Mouse (Mus musculus): ENCODE measurements around the gene Acss2. TPM values are rescaled to one million over a fixed set of nuclear protein-coding genes. Genes with fewer than 3 reads are reported as not detected.

The Acss2 gene
- polyA plus RNA-seq (2015; fragmentation: Nextera tagmentation; extraction: Ambion mirVana): 26.9 and 28.5 TPM in 2 replicates

DNA sequence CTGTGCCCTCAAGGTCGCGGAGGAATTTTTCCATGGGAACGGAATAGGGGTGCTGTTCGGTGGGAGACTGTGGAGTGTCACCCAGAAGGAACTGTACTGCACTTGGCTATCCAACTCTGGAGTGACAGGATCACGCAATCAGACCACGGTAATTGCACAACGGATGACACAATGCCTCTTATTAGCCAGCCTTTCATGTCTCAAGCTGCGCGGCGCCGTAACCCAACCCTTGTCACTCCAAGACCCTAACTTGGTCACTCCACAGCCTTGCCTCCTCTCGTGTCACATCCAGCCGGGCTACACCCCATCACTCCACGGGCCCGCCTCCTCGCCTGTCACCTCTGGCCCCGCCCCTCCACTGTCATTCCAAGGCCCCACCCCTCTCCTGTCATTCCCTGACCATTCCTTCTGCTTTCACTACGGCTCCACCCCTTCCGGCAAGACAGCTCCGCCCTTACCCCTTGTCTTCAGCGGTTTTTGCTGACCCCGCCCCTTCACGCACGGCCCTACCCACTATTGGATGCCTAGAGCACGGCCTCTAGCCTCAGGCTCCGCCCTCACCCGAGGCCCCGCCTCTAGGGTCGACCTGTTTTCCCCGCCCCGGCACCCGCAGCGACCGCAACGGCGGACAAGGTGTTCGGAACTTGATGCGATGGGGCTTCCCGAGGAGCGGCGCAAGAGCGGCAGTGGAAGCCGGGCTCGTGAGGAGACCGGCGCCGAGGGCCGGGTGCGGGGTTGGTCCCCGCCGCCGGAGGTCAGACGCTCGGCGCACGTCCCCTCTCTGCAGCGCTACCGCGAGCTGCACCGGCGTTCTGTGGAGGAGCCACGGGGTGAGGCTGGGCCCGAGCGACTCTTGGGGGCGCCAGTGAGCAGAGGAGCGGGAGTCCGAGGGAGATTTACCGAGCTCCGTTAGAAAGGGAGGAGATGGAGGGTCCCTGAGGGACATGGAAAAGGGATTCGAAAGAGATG is at the start of gene Acss2, which contains the start of gene Ggt7:
Acss2 (plus strand) TSS at position 494 of the 969 bp plus-strand sequence.
Ggt7 (minus strand) TSS at position 783 of the 969 bp plus-strand sequence.
- no peaks in the 10 kb centered on the region for H3K9me3 ChIP-seq
- no peaks in the 10 kb centered on the region for H3K36me3 ChIP-seq
- peaks cover 36% of the 10 kb centered on the region for H3K4me1 ChIP-seq (replicated peaks)
- H3K4me3 ChIP-seq: peak within 1 kb of the TSS; percentile 90
- H3K27ac ChIP-seq (replicated peaks): peak within 1 kb of the TSS; percentile 86
- 3% methylated on average over 70 of the region's 70 CpGs for WGBS
- peak within 1 kb of the TSS; percentile 81 for H3K4me2 ChIP-seq
- peak; percentile 99 for ATAC-seq (ENCODE audit: low FRiP score, low read depth)
- no peaks in the 10 kb centered on the region for H3K27me3 ChIP-seq
- H3K9ac ChIP-seq: peak within 1 kb of the TSS; percentile 72

DNA sequence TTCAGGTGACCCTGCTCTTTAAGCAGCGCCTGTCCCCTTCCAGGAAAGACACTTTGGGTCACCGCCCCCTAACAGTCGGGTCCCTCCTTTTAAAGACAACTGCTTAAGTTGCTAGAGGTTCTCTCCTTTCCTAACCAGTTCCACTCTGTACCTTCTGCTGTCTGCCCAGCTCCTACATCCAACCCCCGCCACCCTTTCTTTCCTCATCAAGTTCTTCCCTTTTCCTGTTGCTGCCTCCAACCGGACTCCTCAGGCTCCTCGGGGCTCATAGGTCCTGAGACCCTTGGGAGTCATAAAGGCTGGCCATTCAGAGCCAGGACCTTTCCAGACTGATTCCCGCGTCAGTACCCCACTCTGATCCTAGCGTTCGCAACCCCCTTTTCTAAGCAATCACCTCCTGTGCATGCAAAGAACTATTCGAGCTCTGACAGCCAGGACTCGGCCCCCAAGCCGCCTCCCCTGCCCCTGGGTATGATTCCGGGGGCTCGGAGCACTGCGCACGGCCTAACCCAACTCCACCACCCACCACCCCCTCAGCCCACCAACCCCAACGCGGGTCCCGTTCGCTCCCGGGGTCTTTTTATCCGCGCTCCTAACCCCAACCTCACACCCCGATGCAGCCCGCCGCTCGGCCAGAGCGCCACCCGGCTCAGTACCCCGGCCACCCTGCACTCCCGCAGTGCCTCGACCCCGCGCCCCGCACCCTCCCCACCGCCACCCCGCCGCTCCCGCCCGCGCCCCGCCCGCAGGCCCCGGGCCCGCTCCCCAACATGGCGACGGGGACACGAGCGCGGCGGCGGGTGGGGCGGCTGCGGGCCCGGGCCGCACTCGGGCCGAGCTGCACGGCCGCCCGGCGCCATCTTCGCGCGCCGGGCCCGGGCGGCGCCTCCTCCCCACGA is 44.8 kb upstream of the Acss2 start:
- Histone ChIP-seq H3K4me1 (replicated peaks) (peaks cover 36% of the 10 kb centered on the region), H3K9me3 (no peaks in the 10 kb centered on the region), H3K27me3 (no peaks in the 10 kb centered on the region), H3K4me2 (peak overlapping the region; percentile 81), H3K4me3 (peak overlapping the region; percentile 92), H3K27ac (replicated peaks) (peak overlapping the region; percentile 96), H3K9ac (peak overlapping the region; percentile 99), H3K36me3 (no peaks in the 10 kb centered on the region)
- WGBS: under 1% methylated on average over 58 of the region's 71 CpGs
- ATAC-seq (ENCODE audit: low FRiP score, low read depth): peak; percentile 67

DNA sequence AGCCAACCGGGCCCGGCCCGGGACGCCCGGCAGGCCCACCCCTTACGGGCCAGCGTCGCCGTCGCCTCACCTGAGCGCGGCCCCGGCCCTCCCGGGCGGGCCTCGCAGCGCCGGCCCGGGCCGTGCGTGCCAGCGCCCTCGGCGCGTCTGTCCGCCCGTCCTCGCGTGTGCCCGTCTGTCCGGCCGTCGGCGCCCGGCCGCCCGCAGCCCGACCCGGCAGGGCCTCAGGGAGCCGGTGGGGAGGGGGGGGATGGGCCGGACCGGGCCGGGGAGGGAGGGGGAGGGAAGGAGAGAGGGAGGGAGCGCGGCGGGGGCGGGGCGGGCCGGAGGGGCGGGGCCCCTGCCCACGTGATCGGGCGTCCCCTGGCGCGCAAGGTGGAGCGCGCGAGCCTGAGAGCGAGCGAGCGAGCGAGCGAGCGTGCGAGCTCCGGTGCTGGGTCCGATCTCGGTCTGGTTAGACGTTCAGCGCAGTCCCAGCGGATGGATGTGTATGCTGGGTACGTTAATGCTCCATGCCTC is 44.1 kb upstream of the Acss2 start, which contains the start of gene Ncoa6:
Ncoa6 (minus strand) TSS at position 325 of the 519 bp plus-strand sequence.
- 0% methylated on average over 47 of the region's 72 CpGs for WGBS
- H3K9ac ChIP-seq: peak within 1 kb of the TSS; percentile 99

DNA sequence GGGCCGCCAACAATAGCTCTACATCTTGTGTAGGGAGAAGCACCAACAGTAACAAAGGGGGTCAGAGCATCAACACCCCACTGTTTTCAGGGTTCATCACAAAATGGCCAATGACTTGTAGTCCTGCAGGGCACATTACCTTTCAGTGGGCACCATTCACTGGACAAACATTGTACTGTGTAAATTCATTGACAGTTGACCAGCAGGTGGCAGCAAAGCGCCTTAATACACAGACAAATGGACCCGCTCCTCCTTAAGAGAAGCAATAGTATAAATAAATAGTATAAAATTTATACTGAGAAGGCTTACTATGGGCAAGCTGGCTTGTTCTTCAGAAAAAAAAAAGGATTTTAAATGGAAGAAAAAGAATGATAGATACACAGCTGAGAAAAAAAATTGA is 35.7 kb upstream of the Acss2 start:
- WGBS: 41% methylated on average over 3 of the region's 3 CpGs
- Histone ChIP-seq H3K4me3 (no peak overlapping the region), H3K27me3 (no peaks in the 10 kb centered on the region), H3K27ac (replicated peaks) (no peak overlapping the region), H3K36me3 (no peaks in the 10 kb centered on the region), H3K4me2 (no peak overlapping the region), H3K9ac (no peak overlapping the region), H3K4me1 (replicated peaks) (no peaks in the 10 kb centered on the region), H3K9me3 (0 out of 2 replicates have a peak, but pooled peaks cover 3% of the 10 kb centered on the region)
- no peak for ATAC-seq (ENCODE audit: low FRiP score, low read depth)

More for the DNA sequence above, 44.1 kb upstream of the Acss2 start, which contains the start of gene Ncoa6:
- peak within 1 kb of the TSS; percentile 81 for H3K4me2 ChIP-seq
- H3K27me3 ChIP-seq: no peaks in the 10 kb centered on the region
- ATAC-seq (ENCODE audit: low FRiP score, low read depth): peak; percentile 84
- H3K4me1 ChIP-seq (replicated peaks): peaks cover 36% of the 10 kb centered on the region
- peak within 1 kb of the TSS; percentile 92 for H3K4me3 ChIP-seq
- H3K27ac ChIP-seq (replicated peaks): peak within 1 kb of the TSS; percentile 96
- no peaks in the 10 kb centered on the region for H3K36me3 ChIP-seq
- H3K9me3 ChIP-seq: no peaks in the 10 kb centered on the region

DNA sequence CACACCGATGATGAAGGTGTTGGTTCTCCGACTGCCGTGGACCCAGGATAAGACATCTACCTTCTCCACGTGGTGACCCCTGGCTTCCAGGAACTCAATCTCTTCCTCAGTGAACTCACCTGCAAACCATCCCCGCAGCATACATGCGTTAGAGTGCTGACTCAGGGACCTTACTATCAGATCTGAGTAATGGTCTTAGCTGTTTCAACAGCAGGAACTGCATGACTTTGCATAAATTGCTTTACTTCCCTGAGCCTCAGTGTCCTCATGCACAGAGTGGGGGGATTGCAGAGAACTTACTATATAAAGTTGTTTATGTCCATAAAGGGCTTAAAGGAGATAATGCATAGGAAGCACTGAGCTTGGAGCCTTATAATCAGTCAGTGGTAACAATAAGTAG is 26.8 kb upstream of the Acss2 start:
- ATAC-seq (ENCODE audit: low FRiP score, low read depth): no peak
- Histone ChIP-seq H3K4me1 (replicated peaks) (no peaks in the 10 kb centered on the region), H3K9me3 (no peaks in the 10 kb centered on the region), H3K4me2 (no peak overlapping the region), H3K36me3 (peaks cover 34% of the 10 kb centered on the region; the same call in 1 of the 2 replicates), H3K9ac (no peak overlapping the region), H3K27ac (replicated peaks) (no peak overlapping the region), H3K27me3 (no peaks in the 10 kb centered on the region), H3K4me3 (no peak overlapping the region)
- 94% methylated on average over 6 of the region's 6 CpGs for WGBS

DNA sequence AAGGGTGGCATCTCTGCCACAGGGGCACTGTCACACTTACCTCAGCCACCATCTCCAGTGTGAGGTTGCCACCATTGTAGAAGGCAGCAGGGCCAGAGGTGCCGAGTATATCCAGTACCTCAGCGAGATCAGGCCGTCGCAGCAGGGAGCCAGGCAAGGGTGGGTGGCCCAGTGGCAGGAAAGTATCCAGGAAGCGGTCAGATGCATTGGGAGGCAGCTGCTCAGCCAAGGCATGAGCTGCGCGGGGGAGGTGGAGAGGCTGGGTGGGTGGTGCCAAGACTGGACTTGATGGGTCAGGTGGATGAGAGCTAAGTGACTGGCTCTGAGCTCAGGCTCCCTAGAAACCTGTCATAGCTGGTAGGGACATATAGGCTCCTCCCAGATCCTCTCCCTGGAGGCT is 15.2 kb upstream of the Acss2 start:
- no peaks in the 10 kb centered on the region for H3K9me3 ChIP-seq
- H3K4me2 ChIP-seq: no peak overlapping the region
- H3K9ac ChIP-seq: no peak overlapping the region
- H3K36me3 ChIP-seq: peaks cover 40% of the 10 kb centered on the region
- no peaks in the 10 kb centered on the region for H3K4me1 ChIP-seq (replicated peaks)
- H3K27me3 ChIP-seq: no peaks in the 10 kb centered on the region
- ATAC-seq (ENCODE audit: low FRiP score, low read depth): no peak
- 84% methylated on average over 7 of the region's 7 CpGs for WGBS
- H3K27ac ChIP-seq (replicated peaks): no peak overlapping the region
- no peak overlapping the region for H3K4me3 ChIP-seq

DNA sequence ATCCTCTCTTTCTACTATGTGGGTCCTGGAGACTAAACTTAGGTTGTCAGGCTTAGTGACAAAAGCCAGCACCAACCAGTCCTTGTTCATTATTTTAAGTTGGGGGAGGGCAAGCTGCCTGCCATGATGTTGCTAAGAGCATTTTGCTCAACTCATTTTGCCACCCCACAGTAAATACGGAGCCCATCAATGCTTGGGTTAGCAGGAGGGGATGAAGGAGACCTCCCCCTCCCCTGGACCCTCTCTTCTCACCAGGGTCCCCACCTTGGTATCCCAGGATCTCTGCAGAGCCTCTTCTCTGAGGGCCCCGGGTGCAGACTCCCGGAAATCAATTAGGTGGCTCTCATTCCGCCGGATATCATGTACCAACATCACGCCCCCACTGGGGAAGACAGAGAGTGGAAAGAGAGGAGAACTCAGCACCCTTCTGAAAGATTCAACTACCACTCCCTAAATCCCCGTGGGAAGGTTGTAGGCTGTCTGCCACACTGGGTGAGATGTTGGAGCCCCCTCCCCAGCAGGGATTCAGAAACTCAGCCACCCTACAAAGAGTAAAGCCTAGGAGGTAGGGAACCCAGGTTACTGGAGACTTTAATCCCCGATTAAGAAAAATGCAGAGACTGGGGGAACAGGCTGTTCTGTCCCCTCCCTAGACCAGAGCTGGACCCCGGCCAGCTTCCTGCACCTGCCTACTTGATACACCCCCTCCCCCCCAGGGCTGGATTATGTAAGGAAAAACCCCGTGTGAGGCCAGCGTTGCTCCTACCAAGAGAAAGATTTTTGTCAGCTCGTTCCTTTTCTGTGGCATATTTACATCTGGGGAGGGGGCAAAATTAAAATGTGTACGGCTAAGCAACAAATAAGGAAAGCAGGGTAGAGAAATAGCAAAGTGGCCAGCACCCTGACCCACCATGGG is 13.1 kb upstream of the Acss2 start:
- Histone ChIP-seq H3K4me1 (replicated peaks) (no peaks in the 10 kb centered on the region), H3K27me3 (no peaks in the 10 kb centered on the region), H3K9ac (no peak overlapping the region), H3K9me3 (no peaks in the 10 kb centered on the region), H3K4me3 (no peak overlapping the region), H3K4me2 (no peak overlapping the region), H3K36me3 (peaks cover 27% of the 10 kb centered on the region), H3K27ac (replicated peaks) (no peak overlapping the region)
- WGBS: 73% methylated on average over 13 of the region's 13 CpGs
- no peak for ATAC-seq (ENCODE audit: low FRiP score, low read depth)

DNA sequence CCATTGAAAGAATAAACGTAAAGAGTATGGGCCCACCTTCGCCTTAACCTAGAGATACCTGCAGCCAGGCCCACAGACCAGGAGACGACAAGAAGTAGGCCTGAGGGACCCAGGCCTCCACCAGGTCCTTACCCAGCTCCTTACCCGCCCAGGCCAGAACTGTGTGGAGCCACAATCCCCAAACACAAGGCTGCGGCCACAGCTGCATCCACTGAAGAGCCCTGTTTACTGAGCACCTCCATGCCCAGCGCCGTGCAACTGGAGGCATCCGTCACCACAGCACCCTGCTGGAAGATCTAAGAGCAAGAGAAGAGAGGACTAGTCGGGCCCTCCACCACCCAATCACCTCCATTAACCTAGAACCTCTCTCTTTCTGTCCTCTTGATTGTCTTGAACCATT is 11.9 kb upstream of the Acss2 start:
- no peak for ATAC-seq (ENCODE audit: low FRiP score, low read depth)
- Histone ChIP-seq H3K27me3 (no peaks in the 10 kb centered on the region), H3K4me2 (no peak overlapping the region), H3K36me3 (peaks cover 17% of the 10 kb centered on the region), H3K9ac (no peak overlapping the region), H3K4me3 (no peak overlapping the region), H3K27ac (replicated peaks) (no peak overlapping the region), H3K4me1 (replicated peaks) (no peaks in the 10 kb centered on the region), H3K9me3 (no peaks in the 10 kb centered on the region)
- WGBS: 94% methylated on average over 9 of the region's 9 CpGs

DNA sequence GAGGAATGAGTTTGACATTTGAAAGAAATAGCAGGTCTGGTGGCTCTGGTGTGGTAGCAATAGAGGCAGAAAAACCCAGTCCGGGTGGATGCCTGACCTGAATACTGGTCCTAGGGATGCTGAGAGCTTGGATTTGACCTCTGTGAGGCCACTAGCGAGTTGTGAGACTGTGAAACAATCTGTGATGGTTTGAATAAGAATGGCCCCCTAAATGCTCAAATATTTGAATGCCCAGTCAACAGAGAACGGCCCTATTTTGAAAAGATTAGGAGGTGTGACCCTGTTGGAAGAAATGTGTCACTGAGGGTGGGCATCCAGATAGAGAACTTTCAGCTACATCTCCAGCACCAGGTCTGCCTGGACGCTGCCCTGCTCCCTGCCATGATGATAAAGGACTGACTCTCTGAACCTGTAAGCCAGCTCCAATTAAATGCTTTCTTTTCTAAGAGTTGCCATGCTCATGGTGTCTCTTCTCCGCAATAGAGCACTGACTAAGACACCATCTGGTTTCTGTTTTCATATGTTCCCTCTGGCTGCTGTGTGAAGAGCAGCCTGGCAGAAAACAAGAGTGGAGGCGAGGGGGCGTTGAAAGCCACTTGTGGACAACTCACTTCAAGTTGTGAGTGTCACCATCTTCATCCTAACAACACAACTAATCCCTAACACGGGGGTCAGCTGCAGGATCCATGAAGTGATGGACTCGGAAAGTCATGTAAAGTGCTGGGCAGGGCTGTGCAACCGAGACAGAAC is 9.9 kb upstream of the Acss2 start:
- no peak for ATAC-seq (ENCODE audit: low FRiP score, low read depth)
- no peak overlapping the region for H3K4me2 ChIP-seq
- H3K4me1 ChIP-seq (replicated peaks): peaks cover 8% of the 10 kb centered on the region
- WGBS: 83% methylated on average over 10 of the region's 10 CpGs
- H3K27ac ChIP-seq (replicated peaks): no peak overlapping the region
- no peak overlapping the region for H3K9ac ChIP-seq
- H3K9me3 ChIP-seq: no peaks in the 10 kb centered on the region
- H3K27me3 ChIP-seq: no peaks in the 10 kb centered on the region
- H3K4me3 ChIP-seq: no peak overlapping the region
- H3K36me3 ChIP-seq: peaks cover 5% of the 10 kb centered on the region; the same call in 1 of the 2 replicates

DNA sequence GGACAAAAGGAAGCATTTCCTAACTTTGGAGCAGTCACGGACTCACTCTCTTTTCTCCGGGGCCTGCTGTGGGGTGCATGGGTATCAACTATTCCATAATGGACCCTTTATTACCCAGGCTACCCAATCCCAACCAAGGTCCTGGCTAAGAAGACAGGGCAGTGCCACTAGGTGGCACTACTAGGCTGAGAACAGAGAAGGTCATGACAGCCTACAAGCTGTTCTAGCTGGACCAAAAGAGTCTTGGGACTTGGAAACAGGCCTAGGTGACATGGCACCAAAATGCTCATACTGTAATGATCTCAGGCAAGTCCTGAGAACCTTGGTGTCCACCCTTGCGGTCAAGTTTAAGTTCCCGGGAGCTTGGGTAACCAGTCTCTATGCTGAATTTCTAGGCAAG is 5.3 kb upstream of the Acss2 start:
- H3K4me1 ChIP-seq (replicated peaks): peaks cover 35% of the 10 kb centered on the region
- no peak overlapping the region for H3K9ac ChIP-seq
- H3K4me3 ChIP-seq: no peak overlapping the region
- H3K36me3 ChIP-seq: no peaks in the 10 kb centered on the region; the same call in 1 of the 2 replicates
- no peak overlapping the region for H3K27ac ChIP-seq (replicated peaks)
- H3K27me3 ChIP-seq: no peaks in the 10 kb centered on the region
- no peaks in the 10 kb centered on the region for H3K9me3 ChIP-seq
- WGBS: 60% methylated on average over 4 of the region's 4 CpGs
- no peak for ATAC-seq (ENCODE audit: low FRiP score, low read depth)
- peak overlapping the region; percentile 81 for H3K4me2 ChIP-seq
